Mouse (Mus musculus) embryonic facial prominence, embryonic 15.5 days (tissue): ENCODE data around the gene E2f7. TPM values are rescaled to one million over a fixed set of nuclear protein-coding genes. Genes with fewer than 3 reads are reported as not detected.
"Not testable (repeated sequence)": the region's sequence is repeated elsewhere in the genome, so short reads cannot be mapped to it uniquely, and the experiment has no call there.

ENCODE experiments used
- ATAC-seq: fragments of 200-750 bp; cut with Nextera tagmentation; 2 replicates; pipeline ENCODE4 v1.8.0; 2017; ENCODE audit warnings: low read depth, moderate TSS enrichment; ENCODE audit not compliant: insufficient number of reproducible peaks, low FRiP score, low TSS enrichment
- H3K27ac ChIP-seq: fragments of 300-500 bp; sonication (generic); replicated peaks from 2 replicates; pipeline ENCODE4 v1.5.1; 2015; ENCODE audit warnings: mild to moderate bottlenecking, inconsistent platforms
- H3K27me3 ChIP-seq: fragments of 300-500 bp; sonication (generic); 2 replicates; pipeline ENCODE4 v1.6.1; 2015; ENCODE audit warnings: inconsistent platforms
- H3K36me3 ChIP-seq: fragments of 300-500 bp; sonication (generic); 2 replicates; pipeline ENCODE4 v1.6.1; 2015; ENCODE audit warnings: mild to moderate bottlenecking, inconsistent platforms
- H3K4me1 ChIP-seq: fragments of 300-500 bp; sonication (generic); 2 replicates; pipeline ENCODE4 v1.6.1; 2015; ENCODE audit warnings: inconsistent platforms
- H3K4me2 ChIP-seq: fragments of 300-500 bp; sonication (generic); replicated peaks from 2 replicates; pipeline ENCODE4 v1.6.1; 2015; ENCODE audit warnings: mild to moderate bottlenecking, inconsistent platforms
- H3K4me3 ChIP-seq: fragments of 300-500 bp; sonication (generic); replicated peaks from 2 replicates; pipeline ENCODE4 v1.5.1; 2015; ENCODE audit warnings: mild to moderate bottlenecking, inconsistent platforms
- H3K9ac ChIP-seq: fragments of 300-500 bp; sonication (generic); 2 replicates; pipeline ENCODE4 v1.6.1; 2015; ENCODE audit warnings: inconsistent platforms
- H3K9me3 ChIP-seq: fragments of 300-500 bp; sonication (generic); replicated peaks from 2 replicates; pipeline ENCODE4 v1.6.1; 2016; ENCODE audit warnings: inconsistent platforms
- WGBS: fragments of 180-500 bp; shearing (Covaris S2); methylation state at CpG from one replicate; pipeline ENCODE4 v1.1.7; 2015; 5-methylcytosine and 5-hydroxymethylcytosine counted together
- polyA plus RNA-seq: library from polyadenylated mRNA; unstranded; fragments of >200 nt; fragmentation: Nextera tagmentation; extraction: Ambion mirVana; gene quantifications from 2 replicates; pipeline ENCODE4 v1.2.1, GENCODE M21; 2015

Gene E2f7
- polyA plus RNA-seq, 1 experiment from 2014 or later, result 28.1 TPM

GRCm38 (mm10) chr10:110749081-110749480 lies 3.8 kb downstream of the E2f7 start:
- no peak overlapping the region for H3K4me3 ChIP-seq
- ATAC-seq, result no peak

GRCm38 (mm10) chr10:110749510-110750305 lies 4.5 kb downstream of the E2f7 start:
- 89% methylated on average over 9 of the region's 9 CpGs for WGBS
- no peak overlapping the region for H3K9ac ChIP-seq
- H3K36me3 ChIP-seq, result peaks cover 41% of the 10 kb centered on the region
- H3K4me2 ChIP-seq, result no peak overlapping the region
- no peak overlapping the region for H3K4me3 ChIP-seq
- no peaks in the 10 kb centered on the region for H3K27me3 ChIP-seq
- H3K4me1 ChIP-seq, result peaks cover 8% of the 10 kb centered on the region; the same call in 1 of the 2 replicates
- ATAC-seq, result no peak
- H3K9me3 ChIP-seq, result no peaks in the 10 kb centered on the region
- no peak overlapping the region for H3K27ac ChIP-seq

More at GRCm38 (mm10) chr10:110749081-110749480, 3.8 kb downstream of the E2f7 start:
- H3K36me3 ChIP-seq, result peaks cover 35% of the 10 kb centered on the region; the same call in 1 of the 2 replicates
- H3K9me3 ChIP-seq, result no peaks in the 10 kb centered on the region
- H3K27ac ChIP-seq, result no peak overlapping the region
- H3K4me1 ChIP-seq, result peaks cover 9% of the 10 kb centered on the region; the same call in 1 of the 2 replicates
- WGBS, result 93% methylated on average over 9 of the region's 9 CpGs
- no peak overlapping the region for H3K9ac ChIP-seq
- H3K4me2 ChIP-seq, result no peak overlapping the region
- no peaks in the 10 kb centered on the region for H3K27me3 ChIP-seq

GRCm38 (mm10) chr10:110752849-110753248 lies 7.6 kb downstream of the E2f7 start:
- 81% methylated on average over 3 of the region's 3 CpGs for WGBS
- Histone ChIP-seq H3K4me3 (no peak overlapping the region), H3K9ac (no peak overlapping the region), H3K9me3 (no peaks in the 10 kb centered on the region), H3K4me1 (no peaks in the 10 kb centered on the region), H3K36me3 (peaks cover 58% of the 10 kb centered on the region), H3K27ac (no peak overlapping the region), H3K4me2 (no peak overlapping the region), H3K27me3 (no peaks in the 10 kb centered on the region)
- no peak for ATAC-seq

GRCm38 (mm10) chr10:110755556-110755955 lies 10.3 kb downstream of the E2f7 start:
- H3K9me3 ChIP-seq, result no peaks in the 10 kb centered on the region
- H3K9ac ChIP-seq, result no peak overlapping the region
- no peaks in the 10 kb centered on the region for H3K4me1 ChIP-seq
- H3K4me3 ChIP-seq, result no peak overlapping the region
- no peak overlapping the region for H3K27ac ChIP-seq
- H3K4me2 ChIP-seq, result no peak overlapping the region
- H3K36me3 ChIP-seq, result peaks cover 55% of the 10 kb centered on the region
- 93% methylated on average over 10 of the region's 10 CpGs for WGBS
- no peak for ATAC-seq
- H3K27me3 ChIP-seq, result no peaks in the 10 kb centered on the region

GRCm38 (mm10) chr10:110756271-110756793 lies 11.1 kb downstream of the E2f7 start:
- 72% methylated on average over 7 of the region's 7 CpGs for WGBS
- H3K36me3 ChIP-seq, result peaks cover 55% of the 10 kb centered on the region

GRCm38 (mm10) chr10:110760552-110760951 lies 15.3 kb downstream of the E2f7 start:
- not testable (repeated sequence) for H3K27me3 ChIP-seq
- H3K36me3 ChIP-seq, result peaks cover 57% of the 10 kb centered on the region
- peak; percentile 61; the same call in 1 of the 2 replicates for ATAC-seq

More at GRCm38 (mm10) chr10:110756271-110756793, 11.1 kb downstream of the E2f7 start:
- Histone ChIP-seq H3K9ac (no peak overlapping the region), H3K4me2 (no peak overlapping the region), H3K4me1 (no peaks in the 10 kb centered on the region), H3K27me3 (no peaks in the 10 kb centered on the region), H3K27ac (no peak overlapping the region), H3K4me3 (no peak overlapping the region), H3K9me3 (no peaks in the 10 kb centered on the region)
- no peak for ATAC-seq

GRCm38 (mm10) chr10:110762134-110762884 lies 17.1 kb downstream of the E2f7 start:
- ATAC-seq, result no peak
- Histone ChIP-seq H3K4me2 (peak overlapping the region; percentile 22; the same call in 1 of the 2 replicates), H3K9ac (no peak overlapping the region), H3K4me1 (no peaks in the 10 kb centered on the region), H3K9me3 (no peaks in the 10 kb centered on the region), H3K27me3 (no peaks in the 10 kb centered on the region), H3K36me3 (peaks cover 57% of the 10 kb centered on the region), H3K27ac (no peak overlapping the region), H3K4me3 (no peak overlapping the region)
- WGBS, result 52% methylated on average over 16 of the region's 16 CpGs

More at GRCm38 (mm10) chr10:110760552-110760951, 15.3 kb downstream of the E2f7 start:
- H3K9me3 ChIP-seq, H3K4me1 ChIP-seq, H3K27ac ChIP-seq, H3K4me3 ChIP-seq, H3K9ac ChIP-seq, H3K4me2 ChIP-seq: not testable (repeated sequence)
- 52% methylated on average over 7 of the region's 12 CpGs for WGBS

- H3K27ac ChIP-seq, result no peak overlapping the region
- no peak overlapping the region for H3K4me2 ChIP-seq
- WGBS, result 89% methylated on average over 13 of the region's 13 CpGs
- no peaks in the 10 kb centered on the region for H3K9me3 ChIP-seq
- ATAC-seq, result no peak
- H3K27me3 ChIP-seq, result no peaks in the 10 kb centered on the region
- no peaks in the 10 kb centered on the region for H3K4me1 ChIP-seq
- H3K9ac ChIP-seq, result no peak overlapping the region
- H3K4me3 ChIP-seq, result no peak overlapping the region
- H3K36me3 ChIP-seq, result peaks cover 65% of the 10 kb centered on the region
These were observed 18.2 kb downstream of the E2f7 start for GRCm38 (mm10) chr10:110763416-110763815.

GRCm38 (mm10) chr10:110769538-110769937 lies 24.3 kb downstream of the E2f7 start:
- ATAC-seq, result no peak
- Histone ChIP-seq H3K9me3 (no peaks in the 10 kb centered on the region), H3K9ac (no peak overlapping the region), H3K27me3 (no peaks in the 10 kb centered on the region), H3K4me2 (no peak overlapping the region), H3K36me3 (peaks cover 67% of the 10 kb centered on the region), H3K27ac (no peak overlapping the region), H3K4me1 (no peaks in the 10 kb centered on the region), H3K4me3 (no peak overlapping the region)
- 67% methylated on average over 10 of the region's 10 CpGs for WGBS

- Histone ChIP-seq H3K4me2 (no peak overlapping the region), H3K9ac (no peak overlapping the region), H3K36me3 (peaks cover 66% of the 10 kb centered on the region), H3K27me3 (no peaks in the 10 kb centered on the region), H3K9me3 (no peaks in the 10 kb centered on the region), H3K4me3 (no peak overlapping the region), H3K27ac (no peak overlapping the region), H3K4me1 (no peaks in the 10 kb centered on the region)
- WGBS, result 88% methylated on average over 12 of the region's 12 CpGs
- no peak for ATAC-seq
These were observed 28.0 kb downstream of the E2f7 start for GRCm38 (mm10) chr10:110773201-110773600.

GRCm38 (mm10) chr10:110773878-110774277 lies 28.6 kb downstream of the E2f7 start:
- WGBS, result 88% methylated on average over 14 of the region's 14 CpGs
- Histone ChIP-seq H3K36me3 (peaks cover 65% of the 10 kb centered on the region), H3K4me3 (no peak overlapping the region), H3K9ac (no peak overlapping the region), H3K4me2 (no peak overlapping the region), H3K9me3 (no peaks in the 10 kb centered on the region), H3K27me3 (no peaks in the 10 kb centered on the region), H3K27ac (no peak overlapping the region), H3K4me1 (no peaks in the 10 kb centered on the region)
- no peak for ATAC-seq
